Mouse (Mus musculus): ENCODE measurements around the gene Necab3. TPM values are rescaled to one million over a fixed set of nuclear protein-coding genes. Genes with fewer than 3 reads are reported as not detected.

Necab3 gene
- polyA plus RNA-seq, 1 experiment from 2014 or later = 3.9 TPM

DNA sequence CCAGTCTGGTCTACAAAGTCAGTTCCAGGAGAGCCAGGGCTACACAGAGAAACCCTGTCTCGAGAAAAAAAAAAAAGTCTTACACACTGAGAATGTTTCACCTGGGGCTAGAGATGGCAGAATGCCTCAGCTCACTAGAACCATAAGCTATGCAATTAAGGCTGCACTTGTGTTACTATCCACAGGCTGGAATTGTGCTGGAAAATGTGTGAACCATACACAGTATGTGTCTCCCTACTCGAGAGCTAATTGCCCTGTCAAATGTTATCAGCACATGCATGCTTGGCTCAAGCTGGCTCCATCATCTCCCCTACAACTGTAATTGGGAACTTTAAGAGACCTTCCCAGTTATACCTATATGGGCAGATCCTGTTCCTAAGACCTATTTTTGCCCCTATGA is 7.8 kb downstream of the Necab3 start:
- peaks cover 70% of the 10 kb centered on the region for H3K27me3 ChIP-seq (ENCODE audit: poor library complexity, severe bottlenecking)
- peaks cover 41% of the 10 kb centered on the region for H3K4me1 ChIP-seq
- H3K36me3 ChIP-seq (replicated peaks) = 0 out of 2 replicates have a peak, but pooled peaks cover 3% of the 10 kb centered on the region
- WGBS = 90% methylated on average over 2 of the region's 2 CpGs
- DNase-seq (ENCODE audit: extremely low spot score, low spot score) = no peak
- no peak overlapping the region for H3K27ac ChIP-seq
- H3K9me3 ChIP-seq = no peaks in the 10 kb centered on the region
- H3K4me3 ChIP-seq = no peak overlapping the region

DNA sequence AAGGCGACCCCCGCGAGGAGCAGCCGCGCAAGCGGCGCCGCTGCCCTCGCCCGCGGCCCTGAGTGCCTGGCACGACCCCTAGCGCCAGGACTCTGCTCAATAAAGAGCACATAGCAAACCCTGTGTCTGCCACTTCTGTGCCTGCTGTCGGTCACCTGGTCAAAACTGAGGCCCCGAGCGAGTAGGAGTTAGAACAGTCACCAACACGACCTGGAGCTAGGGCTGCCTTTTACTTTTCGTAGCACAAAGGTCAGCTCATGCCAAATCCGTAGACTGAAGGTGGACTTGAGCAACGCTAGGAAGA is 8.9 kb downstream of the Necab3 start:
- H3K36me3 ChIP-seq (replicated peaks) = 0 out of 2 replicates have a peak, but pooled peaks cover 3% of the 10 kb centered on the region
- peaks cover 36% of the 10 kb centered on the region for H3K4me1 ChIP-seq
- 16% methylated on average over 20 of the region's 20 CpGs for WGBS
- peak overlapping the region; percentile 85 for H3K27ac ChIP-seq
- peaks cover 65% of the 10 kb centered on the region for H3K27me3 ChIP-seq (ENCODE audit: poor library complexity, severe bottlenecking)
- no peaks in the 10 kb centered on the region for H3K9me3 ChIP-seq
- no peak for DNase-seq (ENCODE audit: extremely low spot score, low spot score)
- peak overlapping the region; percentile 62 for H3K4me3 ChIP-seq

DNA sequence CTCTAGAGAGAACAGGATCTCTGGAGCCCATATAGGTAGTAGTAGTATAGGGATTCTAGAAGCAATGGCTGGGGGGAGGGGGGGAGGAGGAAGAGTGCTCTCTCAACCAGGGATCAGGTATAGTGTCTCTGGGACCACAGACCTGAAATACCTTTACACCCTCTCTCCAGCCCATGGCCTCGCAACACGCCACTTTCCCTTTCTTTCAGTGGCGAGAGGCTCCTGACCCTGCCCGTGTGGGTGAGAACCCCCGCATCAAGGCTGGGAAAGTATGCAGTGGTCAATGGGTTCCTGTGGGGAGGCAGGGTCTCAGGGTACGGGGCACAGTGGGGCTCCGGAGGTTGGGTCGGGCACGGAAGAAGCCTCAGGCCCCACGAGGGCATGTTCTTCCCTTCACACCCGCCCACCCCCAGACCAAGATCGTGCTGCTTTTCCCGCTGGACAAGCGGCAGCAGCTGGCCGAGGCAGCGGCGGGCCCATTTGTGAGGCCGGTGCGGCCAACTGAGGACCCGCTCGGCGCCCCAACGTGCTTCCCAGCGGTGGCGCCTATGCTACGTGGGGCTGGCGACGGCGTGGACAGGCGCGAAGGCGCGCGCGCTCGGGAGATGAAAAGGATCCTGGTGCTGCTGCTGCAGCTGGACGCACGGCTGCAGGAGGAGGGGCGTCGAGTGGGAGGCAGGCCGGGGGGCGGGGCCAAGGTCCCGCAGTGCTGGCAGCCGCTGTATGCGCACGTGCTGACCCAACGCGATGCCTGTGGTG is 9.4 kb downstream of the Necab3 start:
- Histone ChIP-seq H3K9me3 (no peaks in the 10 kb centered on the region), H3K27me3 (ENCODE audit: poor library complexity, severe bottlenecking) (peaks cover 59% of the 10 kb centered on the region), H3K27ac (peak overlapping the region; percentile 85), H3K4me3 (peak overlapping the region; percentile 62), H3K4me1 (peaks cover 36% of the 10 kb centered on the region), H3K36me3 (replicated peaks) (0 out of 2 replicates have a peak, but pooled peaks cover 3% of the 10 kb centered on the region)
- peak; percentile 80 for DNase-seq (ENCODE audit: extremely low spot score, low spot score)
- 3% methylated on average over 45 of the region's 48 CpGs for WGBS

DNA sequence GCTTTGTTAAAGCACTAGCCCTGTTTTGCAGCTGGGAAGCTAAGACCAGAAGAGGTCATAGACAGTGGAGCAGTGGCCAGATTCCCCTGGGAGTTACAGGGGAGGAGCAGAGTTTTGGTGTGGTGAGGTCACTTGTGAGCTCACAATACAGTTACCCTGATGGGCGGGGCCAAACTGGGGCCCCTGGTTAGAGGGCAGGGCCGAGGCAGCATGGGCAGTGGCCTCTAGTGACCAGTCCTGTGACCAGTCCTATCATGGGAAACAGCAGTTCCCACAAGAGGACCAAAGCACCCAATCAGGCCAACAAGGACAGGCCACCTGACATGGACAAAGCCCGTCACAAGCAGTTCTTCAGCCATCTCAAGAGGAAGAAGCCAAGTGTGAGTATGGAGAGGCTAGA is 10.0 kb downstream of the Necab3 start:
- 31% methylated on average over 3 of the region's 3 CpGs for WGBS
- Histone ChIP-seq H3K27me3 (ENCODE audit: poor library complexity, severe bottlenecking) (peaks cover 54% of the 10 kb centered on the region), H3K27ac (0 out of 2 replicates have a peak overlapping the region, but pooled peaks have one; percentile 40), H3K4me3 (peak overlapping the region; percentile 62), H3K36me3 (replicated peaks) (0 out of 2 replicates have a peak, but pooled peaks cover 3% of the 10 kb centered on the region), H3K9me3 (no peaks in the 10 kb centered on the region), H3K4me1 (peaks cover 36% of the 10 kb centered on the region)
- DNase-seq (ENCODE audit: extremely low spot score, low spot score) = peak; percentile 47

DNA sequence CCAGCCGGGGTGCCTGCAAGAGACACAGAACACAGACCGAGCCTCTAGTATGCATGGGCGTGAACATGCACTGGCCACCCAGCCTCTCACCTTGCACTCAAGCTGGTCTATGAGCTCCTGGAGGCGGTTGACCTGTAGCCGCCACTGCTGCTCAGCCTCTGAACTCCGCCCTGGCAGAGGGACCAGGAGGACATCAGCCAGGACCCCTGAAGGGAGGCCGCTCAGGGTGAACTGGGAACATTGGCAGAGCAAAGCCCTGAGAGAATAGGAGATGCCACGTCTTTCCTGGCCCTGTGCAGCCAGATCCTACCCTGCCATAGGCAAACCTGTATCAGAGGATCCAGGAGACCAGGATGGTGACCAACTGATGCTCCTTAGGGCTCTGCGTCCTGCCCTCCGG is 12.0 kb downstream of the Necab3 start, which contains the start of gene 1700003F12Rik:
Gene 1700003F12Rik, plus strand, starts transcription at position 375 of the 400 bp plus-strand sequence.
- no peaks in the 10 kb centered on the region for H3K9me3 ChIP-seq
- H3K27me3 ChIP-seq (ENCODE audit: poor library complexity, severe bottlenecking) = peaks cover 35% of the 10 kb centered on the region
- 93% methylated on average over 10 of the region's 10 CpGs for WGBS
- peaks cover 22% of the 10 kb centered on the region for H3K4me1 ChIP-seq
- H3K36me3 ChIP-seq (replicated peaks) = 0 out of 2 replicates have a peak, but pooled peaks cover 3% of the 10 kb centered on the region
- no peak for DNase-seq (ENCODE audit: extremely low spot score, low spot score)
- no peak within 1 kb of the TSS for H3K27ac ChIP-seq
- H3K4me3 ChIP-seq = no peak within 1 kb of the TSS

DNA sequence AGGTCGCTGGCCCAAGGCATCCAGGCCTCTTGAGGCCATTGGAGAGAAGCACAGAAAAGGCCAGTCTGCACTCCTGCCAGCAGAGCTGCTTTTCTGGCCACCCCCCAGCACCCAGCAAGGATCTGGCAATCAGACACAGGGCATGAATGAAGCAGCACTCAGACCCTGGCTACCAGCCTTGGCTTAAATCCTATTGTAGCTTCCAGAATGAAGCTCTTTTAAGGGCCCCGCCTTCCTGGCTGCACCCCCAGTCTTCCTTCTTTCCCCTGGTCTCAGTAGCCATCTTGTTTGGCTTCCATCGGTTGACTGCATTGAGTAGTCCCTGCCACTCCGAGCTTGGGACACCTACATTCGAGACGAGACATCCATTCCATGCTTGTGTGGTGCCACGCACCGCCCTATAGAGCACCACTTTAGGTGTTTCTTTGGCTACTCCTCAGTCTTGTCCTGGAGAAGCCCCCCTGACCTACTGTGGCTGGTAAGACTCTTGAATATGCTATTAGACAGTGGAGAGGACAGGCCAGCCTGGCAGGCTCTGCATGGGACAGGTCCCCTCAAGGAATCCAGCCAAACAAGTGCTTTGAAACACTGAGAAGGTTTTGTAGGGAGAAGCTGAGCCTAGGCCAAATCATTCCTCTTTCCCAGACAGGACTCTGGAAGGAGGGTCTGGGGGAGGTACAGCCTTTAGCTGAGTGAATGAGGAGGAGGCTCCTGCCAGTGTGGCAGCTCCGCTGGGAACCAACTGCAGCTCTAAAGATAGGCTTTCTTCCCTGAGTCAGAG is 14.9 kb downstream of the Necab3 start:
- WGBS = 88% methylated on average over 9 of the region's 9 CpGs

DNA sequence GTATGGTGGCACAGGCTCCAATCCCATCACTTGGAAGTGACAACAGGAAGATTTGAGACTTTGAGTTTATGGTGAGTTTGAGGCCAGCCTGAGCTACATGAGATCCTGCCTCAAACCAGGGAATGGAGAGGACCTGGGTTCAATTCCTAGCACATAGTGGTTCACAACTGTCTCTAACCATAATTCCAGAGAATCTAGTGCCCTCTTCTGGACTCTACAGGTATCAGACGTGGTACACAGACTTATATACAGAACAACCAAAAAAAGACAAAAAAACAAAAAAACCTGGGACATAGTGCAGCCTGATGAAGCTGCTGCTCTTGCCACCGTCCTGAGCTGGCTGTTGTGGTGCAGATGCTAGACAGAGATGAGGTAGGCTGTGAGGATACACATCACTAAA is 17.1 kb downstream of the Necab3 start:
- no peak overlapping the region for H3K27ac ChIP-seq
- 74% methylated on average over 2 of the region's 2 CpGs for whole genome bisulfite sequencing
- peaks cover 38% of the 10 kb centered on the region for H3K36me3 ChIP-seq (replicated peaks)
- no peak overlapping the region for H3K4me3 ChIP-seq
- peaks cover 12% of the 10 kb centered on the region for H3K4me1 ChIP-seq
- DNase-seq (ENCODE audit: extremely low spot score, low spot score) = no peak
- H3K9me3 ChIP-seq = no peaks in the 10 kb centered on the region; the same call in 1 of the 2 replicates
- H3K27me3 ChIP-seq (ENCODE audit: poor library complexity, severe bottlenecking) = no peaks in the 10 kb centered on the region

More for the DNA sequence above, 14.9 kb downstream of the Necab3 start:
- Histone ChIP-seq H3K27me3 (ENCODE audit: poor library complexity, severe bottlenecking) (peaks cover 5% of the 10 kb centered on the region), H3K4me1 (peaks cover 10% of the 10 kb centered on the region), H3K36me3 (replicated peaks) (peaks cover 18% of the 10 kb centered on the region), H3K9me3 (no peaks in the 10 kb centered on the region; the same call in 1 of the 2 replicates), H3K4me3 (no peak overlapping the region), H3K27ac (no peak overlapping the region)
- no peak for DNase-seq (ENCODE audit: extremely low spot score, low spot score)

DNA sequence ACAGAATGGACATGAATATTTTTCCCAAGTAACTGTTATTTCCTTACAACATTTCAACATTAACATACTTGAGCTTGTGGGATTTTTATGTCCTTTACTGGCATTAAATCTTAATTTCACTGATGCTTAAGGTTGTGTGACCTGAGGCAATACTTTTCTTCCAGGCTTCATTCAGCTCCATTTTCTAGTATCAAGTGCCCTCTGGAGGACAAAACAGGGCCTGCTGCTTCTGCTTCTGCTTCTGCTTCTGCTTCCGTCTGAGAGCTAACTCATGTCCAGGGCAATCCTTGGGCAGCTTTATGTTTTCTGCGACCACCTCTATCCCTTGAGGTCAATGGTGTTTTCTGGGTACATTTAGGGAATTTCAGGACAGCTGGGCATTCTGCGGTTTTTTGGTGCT is 19.0 kb downstream of the Necab3 start:
- 79% methylated on average over 3 of the region's 3 CpGs for WGBS
- no peak overlapping the region for H3K4me3 ChIP-seq
- no peaks in the 10 kb centered on the region; the same call in 1 of the 2 replicates for H3K9me3 ChIP-seq
- no peak for DNase-seq (ENCODE audit: extremely low spot score, low spot score)
- peaks cover 12% of the 10 kb centered on the region for H3K4me1 ChIP-seq
- peaks cover 53% of the 10 kb centered on the region for H3K36me3 ChIP-seq (replicated peaks)
- H3K27ac ChIP-seq = no peak overlapping the region
- no peaks in the 10 kb centered on the region for H3K27me3 ChIP-seq (ENCODE audit: poor library complexity, severe bottlenecking)

DNA sequence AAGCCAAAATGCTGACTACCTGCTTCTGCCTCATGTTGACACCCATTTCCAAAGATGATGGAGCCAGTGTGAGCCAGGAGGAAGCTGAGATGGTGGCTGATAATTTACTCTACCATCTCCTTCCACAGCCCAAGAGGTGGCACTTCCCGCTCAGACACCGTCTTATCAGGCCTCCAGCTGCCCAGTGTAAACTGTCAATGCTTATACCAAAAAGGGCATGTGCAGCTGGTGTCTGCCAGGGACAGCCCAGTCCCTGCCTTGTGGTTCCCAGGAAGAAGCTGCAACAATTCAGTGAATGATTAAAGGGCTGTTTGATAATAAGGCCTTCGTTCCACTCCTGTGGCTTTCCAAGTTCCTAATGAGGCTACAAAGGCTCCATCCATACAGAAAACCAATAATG is 20.0 kb downstream of the Necab3 start:
- no peaks in the 10 kb centered on the region; the same call in 1 of the 2 replicates for H3K9me3 ChIP-seq
- no peak for DNase-seq (ENCODE audit: extremely low spot score, low spot score)
- H3K4me1 ChIP-seq = peaks cover 12% of the 10 kb centered on the region
- H3K27me3 ChIP-seq (ENCODE audit: poor library complexity, severe bottlenecking) = no peaks in the 10 kb centered on the region
- no peak overlapping the region for H3K27ac ChIP-seq
- WGBS = 84% methylated on average over 3 of the region's 3 CpGs
- H3K4me3 ChIP-seq = no peak overlapping the region
- H3K36me3 ChIP-seq (replicated peaks) = peaks cover 63% of the 10 kb centered on the region

DNA sequence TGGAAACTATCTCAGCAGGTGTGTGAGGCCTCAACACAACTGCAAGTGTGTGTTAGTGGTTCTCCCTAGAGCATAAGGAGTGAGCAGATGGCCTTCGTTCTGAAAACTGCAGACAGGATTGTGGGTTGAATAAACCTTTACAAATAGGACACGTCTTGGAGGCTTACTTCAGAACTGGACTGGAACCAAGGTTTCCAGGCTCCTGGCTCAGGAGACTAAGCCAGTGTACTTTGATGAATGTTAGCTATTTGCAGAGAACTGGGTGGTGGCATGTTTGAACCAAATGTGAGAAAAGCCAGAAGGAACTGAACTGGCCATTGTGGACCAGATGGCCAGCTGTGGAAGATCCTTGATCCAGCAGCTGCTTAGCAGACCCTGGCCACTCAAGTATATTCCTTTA is 20.4 kb downstream of the Necab3 start:
- no peak for DNase-seq (ENCODE audit: extremely low spot score, low spot score)
- 92% methylated on average over 2 of the region's 2 CpGs for WGBS
- no peaks in the 10 kb centered on the region for H3K27me3 ChIP-seq (ENCODE audit: poor library complexity, severe bottlenecking)
- no peak overlapping the region for H3K4me3 ChIP-seq
- H3K27ac ChIP-seq = no peak overlapping the region
- H3K4me1 ChIP-seq = peaks cover 12% of the 10 kb centered on the region
- peaks cover 67% of the 10 kb centered on the region for H3K36me3 ChIP-seq (replicated peaks)
- H3K9me3 ChIP-seq = no peaks in the 10 kb centered on the region; the same call in 1 of the 2 replicates

DNA sequence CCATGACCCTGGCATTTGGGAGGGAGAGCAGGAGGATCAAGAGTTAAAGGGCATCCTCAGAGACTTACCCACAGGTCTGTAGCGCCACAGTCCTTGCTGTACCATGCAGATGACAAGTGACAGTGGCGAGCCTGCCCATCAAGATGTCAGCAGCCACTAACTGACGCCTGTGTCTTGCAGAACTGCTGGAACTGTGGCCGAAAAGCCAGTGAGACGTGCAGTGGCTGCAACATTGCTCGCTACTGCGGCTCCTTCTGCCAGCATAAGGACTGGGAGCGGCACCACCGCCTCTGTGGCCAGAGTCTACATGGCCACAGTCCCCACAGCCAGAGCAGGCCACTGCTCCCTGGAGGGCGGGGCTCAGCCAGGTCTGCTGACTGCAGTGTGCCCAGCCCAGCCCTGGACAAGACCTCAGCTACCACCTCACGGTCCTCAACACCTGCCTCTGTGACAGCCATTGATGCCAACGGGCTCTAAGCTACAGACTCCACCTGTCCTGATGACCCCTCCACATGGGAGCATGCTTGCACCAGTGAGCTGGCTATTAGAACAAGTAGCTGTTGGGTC is 23.9 kb downstream of the Necab3 start:
- no peak for DNase-seq (ENCODE audit: extremely low spot score, low spot score)
- peaks cover 91% of the 10 kb centered on the region for H3K36me3 ChIP-seq (replicated peaks)
- peaks cover 19% of the 10 kb centered on the region for H3K4me1 ChIP-seq
- 96% methylated on average over 12 of the region's 12 CpGs for WGBS
- H3K27me3 ChIP-seq (ENCODE audit: poor library complexity, severe bottlenecking) = no peaks in the 10 kb centered on the region
- H3K27ac ChIP-seq = no peak overlapping the region
- H3K9me3 ChIP-seq = no peaks in the 10 kb centered on the region
- H3K4me3 ChIP-seq = no peak overlapping the region

DNA sequence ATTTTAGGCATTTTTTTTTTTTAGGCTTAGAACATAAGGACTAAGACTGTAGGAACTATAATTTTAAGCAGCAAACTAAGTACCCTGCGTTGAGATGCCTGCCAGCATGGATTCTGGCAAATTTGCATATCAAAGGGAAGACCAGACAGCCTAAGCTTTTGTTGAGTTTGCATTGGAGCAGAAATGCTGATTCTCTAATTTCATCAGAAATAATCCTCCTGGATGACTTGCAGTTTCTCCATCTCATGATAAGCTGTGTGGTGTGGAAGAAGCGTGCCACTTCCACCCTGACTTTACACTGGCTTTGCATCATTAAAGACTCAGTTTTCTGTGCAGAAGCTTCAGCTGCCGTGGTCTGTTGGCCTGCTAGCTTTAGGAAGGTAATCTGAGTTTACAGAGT is 25.8 kb downstream of the Necab3 start:
- Histone ChIP-seq H3K27ac (0 out of 2 replicates have a peak overlapping the region, but pooled peaks have one; percentile 0), H3K9me3 (no peaks in the 10 kb centered on the region), H3K36me3 (replicated peaks) (peaks cover 94% of the 10 kb centered on the region), H3K27me3 (ENCODE audit: poor library complexity, severe bottlenecking) (no peaks in the 10 kb centered on the region), H3K4me1 (peaks cover 8% of the 10 kb centered on the region; the same call in 1 of the 2 replicates), H3K4me3 (no peak overlapping the region)
- no peak for DNase-seq (ENCODE audit: extremely low spot score, low spot score)
- WGBS = 62% methylated on average over 3 of the region's 3 CpGs

Measured in forebrain, embryonic 10.5 days (tissue).